Mouse (Mus musculus) lung, postnatal 36 days (tissue): ENCODE results near the gene Lrrn4.

Source experiments
- DNase-seq: peaks from one replicate; pipeline ENCODE4 v3.0.0; 2022; ENCODE audit warnings: mixed read lengths

Lrrn4 gene

GRCm38 (mm10) chr2:132880844-132881645 lies at the start of gene Lrrn4:
Gene Lrrn4, minus strand, starts transcription at chr2:132880891.
- DNase-seq: peak; percentile 11

GRCm38 (mm10) chr2:132928999-132929398 lies 48.3 kb upstream of the Lrrn4 start:
- DNase-seq: no peak

- no peak for DNase-seq
Measured at GRCm38 (mm10) chr2:132927871-132928270, 47.2 kb upstream of the Lrrn4 start.

- DNase-seq: no peak
Measured at GRCm38 (mm10) chr2:132927298-132927697, 46.6 kb upstream of the Lrrn4 start.

GRCm38 (mm10) chr2:132923290-132924085 lies 42.8 kb upstream of the Lrrn4 start:
- DNase-seq: peak; percentile 3

GRCm38 (mm10) chr2:132922076-132922873 lies 41.6 kb upstream of the Lrrn4 start:
- peak; percentile 9 for DNase-seq

- DNase-seq: no peak
Measured at GRCm38 (mm10) chr2:132914785-132915184, 34.1 kb upstream of the Lrrn4 start.

GRCm38 (mm10) chr2:132906763-132907162 lies 26.1 kb upstream of the Lrrn4 start:
- DNase-seq: peak; percentile 53

GRCm38 (mm10) chr2:132904961-132905360 lies 24.3 kb upstream of the Lrrn4 start:
- DNase-seq: no peak

- peak; percentile 71 for DNase-seq
Measured at GRCm38 (mm10) chr2:132903498-132903897, 22.8 kb upstream of the Lrrn4 start.

GRCm38 (mm10) chr2:132902056-132902455 lies 21.4 kb upstream of the Lrrn4 start:
- no peak for DNase-seq

GRCm38 (mm10) chr2:132901636-132902035 lies 20.9 kb upstream of the Lrrn4 start:
- DNase-seq: no peak

GRCm38 (mm10) chr2:132900596-132900995 lies 19.9 kb upstream of the Lrrn4 start:
- no peak for DNase-seq

GRCm38 (mm10) chr2:132898211-132898610 lies 17.5 kb upstream of the Lrrn4 start:
- no peak for DNase-seq

GRCm38 (mm10) chr2:132893826-132894225 lies 13.1 kb upstream of the Lrrn4 start:
- no peak for DNase-seq

GRCm38 (mm10) chr2:132885312-132885711 lies 4.6 kb upstream of the Lrrn4 start:
- no peak for DNase-seq

- DNase-seq: peak; percentile 8
Measured at GRCm38 (mm10) chr2:132884303-132884967, 3.7 kb upstream of the Lrrn4 start.

- no peak for DNase-seq
Measured at GRCm38 (mm10) chr2:132879261-132880044, 1.2 kb downstream of the Lrrn4 start.

GRCm38 (mm10) chr2:132876991-132877390 lies 3.7 kb downstream of the Lrrn4 start:
- no peak for DNase-seq

GRCm38 (mm10) chr2:132873657-132874326 lies 6.9 kb downstream of the Lrrn4 start:
- DNase-seq: no peak

GRCm38 (mm10) chr2:132871663-132872062 lies 9.0 kb downstream of the Lrrn4 start:
- no peak for DNase-seq
